Mouse (Mus musculus) megakaryocyte, adult 5-6 weeks (primary cell): ENCODE results near the gene Cnih3. TPM values are rescaled to one million over a fixed set of nuclear protein-coding genes. Genes with fewer than 3 reads are reported as not detected.

Experiments
- ATAC-seq: 2 replicates; pipeline ENCODE4 v1.8.0; 2016; ENCODE audit warnings: mild to moderate bottlenecking, inconsistent platforms; ENCODE audit not compliant: poor library complexity, severe bottlenecking
- total RNA-seq, 2 experiments: library from RNA; stranded (forward) in 1 of 2; stranded (reverse) in 1 of 2; fragments of 153-499, 151-499 nt in 1 of 2; fragments of 221-1000, 200-1000 nt in 1 of 2; gene quantifications; 2 replicates each; pipeline versions ENCODE4 v1.2.3 to v1.2.4; 2015 to 2017

The Cnih3 gene
- total RNA-seq, 2 experiments from 2014 or later, result not detected

- ATAC-seq, result peak; percentile 84
These were observed 42.9 kb downstream of the Cnih3 start for GRCm38 (mm10) chr1:181395234-181395828.

GRCm38 (mm10) chr1:181399179-181399578 is 46.8 kb downstream of the Cnih3 start:
- no peak for ATAC-seq

GRCm38 (mm10) chr1:181403056-181403455 is 50.6 kb downstream of the Cnih3 start:
- no peak for ATAC-seq

GRCm38 (mm10) chr1:181407281-181407680 is 54.9 kb downstream of the Cnih3 start:
- no peak for ATAC-seq

- ATAC-seq, result no peak
These were observed 55.9 kb downstream of the Cnih3 start for GRCm38 (mm10) chr1:181408086-181408975.

GRCm38 (mm10) chr1:181409693-181410092 is 57.3 kb downstream of the Cnih3 start:
- ATAC-seq, result peak; percentile 90

- no peak for ATAC-seq
These were observed 58.3 kb downstream of the Cnih3 start for GRCm38 (mm10) chr1:181410647-181411254.

GRCm38 (mm10) chr1:181414985-181415384 is 62.6 kb downstream of the Cnih3 start:
- ATAC-seq, result 0 out of 2 replicates have a peak, but pooled peaks have one; percentile 15

- ATAC-seq, result no peak
These were observed 64.4 kb downstream of the Cnih3 start for GRCm38 (mm10) chr1:181416841-181417240.

- ATAC-seq, result no peak
These were observed 65.6 kb downstream of the Cnih3 start for GRCm38 (mm10) chr1:181417937-181418523.

GRCm38 (mm10) chr1:181420080-181420536 is 67.7 kb downstream of the Cnih3 start:
- ATAC-seq, result no peak

- no peak for ATAC-seq
These were observed 70.4 kb downstream of the Cnih3 start for GRCm38 (mm10) chr1:181422796-181423195.

- no peak for ATAC-seq
These were observed 72.5 kb downstream of the Cnih3 start for GRCm38 (mm10) chr1:181424922-181425321.

GRCm38 (mm10) chr1:181425388-181425787 is 73.0 kb downstream of the Cnih3 start:
- ATAC-seq, result no peak

GRCm38 (mm10) chr1:181426406-181426805 is 74.0 kb downstream of the Cnih3 start:
- ATAC-seq, result no peak

GRCm38 (mm10) chr1:181433263-181433662 is 80.8 kb downstream of the Cnih3 start:
- ATAC-seq, result no peak

- no peak for ATAC-seq
These were observed 83.0 kb downstream of the Cnih3 start for GRCm38 (mm10) chr1:181435414-181435813.

GRCm38 (mm10) chr1:181440982-181441603 is 88.7 kb downstream of the Cnih3 start:
- no peak for ATAC-seq

GRCm38 (mm10) chr1:181441654-181442241 is 89.3 kb downstream of the Cnih3 start:
- ATAC-seq, result no peak

GRCm38 (mm10) chr1:181445041-181445440 is 92.6 kb downstream of the Cnih3 start:
- no peak for ATAC-seq
